Mouse (Mus musculus): ENCODE measurements around the gene Gm6096. TPM values are rescaled to one million over a fixed set of nuclear protein-coding genes. Genes with fewer than 3 reads are reported as not detected.

Gene Gm6096
- polyA plus RNA-seq, 1 experiment from 2014 or later = not detected

GRCm38 (mm10) chr7:34246870-34247499 lies 3.9 kb upstream of the Gm6096 start:
- no peak for DNase-seq (ENCODE audit: low spot score)
- no peaks in the 10 kb centered on the region for H3K4me1 ChIP-seq
- H3K36me3 ChIP-seq = peaks cover 77% of the 10 kb centered on the region
- H3K9me3 ChIP-seq (replicated peaks) = no peaks in the 10 kb centered on the region
- no peak overlapping the region for H3K4me3 ChIP-seq
- H3K27ac ChIP-seq (replicated peaks) = no peak overlapping the region
- WGBS = 91% methylated on average over 3 of the region's 3 CpGs
- no peaks in the 10 kb centered on the region for H3K27me3 ChIP-seq (ENCODE audit: low read depth, poor library complexity, severe bottlenecking)

- WGBS = 86% methylated on average over 2 of the region's 2 CpGs
These were observed 1.2 kb downstream of the Gm6096 start for GRCm38 (mm10) chr7:34252030-34252429.

GRCm38 (mm10) chr7:34255137-34255536 lies 4.3 kb downstream of the Gm6096 start:
- 80% methylated on average over 3 of the region's 3 CpGs for WGBS
- Histone ChIP-seq H3K36me3 (peaks cover 65% of the 10 kb centered on the region), H3K4me3 (no peak overlapping the region), H3K27me3 (ENCODE audit: low read depth, poor library complexity, severe bottlenecking) (no peaks in the 10 kb centered on the region), H3K27ac (replicated peaks) (no peak overlapping the region), H3K4me1 (no peaks in the 10 kb centered on the region), H3K9me3 (replicated peaks) (no peaks in the 10 kb centered on the region)
- no peak for DNase-seq (ENCODE audit: low spot score)

More at GRCm38 (mm10) chr7:34252030-34252429, 1.2 kb downstream of the Gm6096 start:
- Histone ChIP-seq H3K27me3 (ENCODE audit: low read depth, poor library complexity, severe bottlenecking) (no peaks in the 10 kb centered on the region), H3K4me1 (no peaks in the 10 kb centered on the region), H3K27ac (replicated peaks) (no peak overlapping the region), H3K9me3 (replicated peaks) (no peaks in the 10 kb centered on the region), H3K36me3 (peaks cover 72% of the 10 kb centered on the region), H3K4me3 (no peak overlapping the region)
- no peak for DNase-seq (ENCODE audit: low spot score)

GRCm38 (mm10) chr7:34255916-34256315 lies 5.1 kb downstream of the Gm6096 start:
- no peak for DNase-seq (ENCODE audit: low spot score)
- H3K4me1 ChIP-seq = no peaks in the 10 kb centered on the region
- no peak overlapping the region for H3K4me3 ChIP-seq
- H3K9me3 ChIP-seq (replicated peaks) = no peaks in the 10 kb centered on the region
- H3K36me3 ChIP-seq = peaks cover 64% of the 10 kb centered on the region
- WGBS = 97% methylated on average over 1 of the region's 1 CpGs
- H3K27ac ChIP-seq (replicated peaks) = no peak overlapping the region
- no peaks in the 10 kb centered on the region for H3K27me3 ChIP-seq (ENCODE audit: low read depth, poor library complexity, severe bottlenecking)

- 89% methylated on average over 9 of the region's 9 CpGs for WGBS
- Histone ChIP-seq H3K27me3 (ENCODE audit: low read depth, poor library complexity, severe bottlenecking) (no peaks in the 10 kb centered on the region), H3K27ac (replicated peaks) (no peak overlapping the region), H3K4me1 (no peaks in the 10 kb centered on the region), H3K4me3 (no peak overlapping the region), H3K36me3 (peaks cover 73% of the 10 kb centered on the region), H3K9me3 (replicated peaks) (no peaks in the 10 kb centered on the region)
- DNase-seq (ENCODE audit: low spot score) = no peak
These were observed 6.4 kb downstream of the Gm6096 start for GRCm38 (mm10) chr7:34257279-34257678.

- Histone ChIP-seq H3K4me1 (no peaks in the 10 kb centered on the region), H3K4me3 (no peak overlapping the region), H3K27me3 (ENCODE audit: low read depth, poor library complexity, severe bottlenecking) (no peaks in the 10 kb centered on the region), H3K9me3 (replicated peaks) (no peaks in the 10 kb centered on the region), H3K27ac (replicated peaks) (no peak overlapping the region), H3K36me3 (peaks cover 71% of the 10 kb centered on the region)
- DNase-seq (ENCODE audit: low spot score) = no peak
- WGBS = 85% methylated on average over 1 of the region's 1 CpGs
These were observed 7.6 kb downstream of the Gm6096 start for GRCm38 (mm10) chr7:34258407-34258806.

GRCm38 (mm10) chr7:34263437-34263836 lies 12.6 kb downstream of the Gm6096 start:
- H3K4me3 ChIP-seq = no peak overlapping the region
- no peak for DNase-seq (ENCODE audit: low spot score)
- H3K36me3 ChIP-seq = peaks cover 37% of the 10 kb centered on the region
- H3K27ac ChIP-seq (replicated peaks) = no peak overlapping the region
- H3K27me3 ChIP-seq (ENCODE audit: low read depth, poor library complexity, severe bottlenecking) = no peaks in the 10 kb centered on the region
- WGBS = 89% methylated on average over 5 of the region's 5 CpGs
- no peaks in the 10 kb centered on the region for H3K4me1 ChIP-seq
- H3K9me3 ChIP-seq (replicated peaks) = no peaks in the 10 kb centered on the region

GRCm38 (mm10) chr7:34265876-34266346 lies 15.1 kb downstream of the Gm6096 start:
- peaks cover 24% of the 10 kb centered on the region for H3K36me3 ChIP-seq
- H3K9me3 ChIP-seq (replicated peaks) = no peaks in the 10 kb centered on the region
- no peaks in the 10 kb centered on the region for H3K27me3 ChIP-seq (ENCODE audit: low read depth, poor library complexity, severe bottlenecking)
- H3K4me1 ChIP-seq = no peaks in the 10 kb centered on the region
- no peak overlapping the region for H3K4me3 ChIP-seq
- no peak overlapping the region for H3K27ac ChIP-seq (replicated peaks)
- 73% methylated on average over 5 of the region's 5 CpGs for WGBS
- no peak for DNase-seq (ENCODE audit: low spot score)

GRCm38 (mm10) chr7:34266421-34266820 lies 15.6 kb downstream of the Gm6096 start:
- Histone ChIP-seq H3K27me3 (ENCODE audit: low read depth, poor library complexity, severe bottlenecking) (no peaks in the 10 kb centered on the region), H3K4me3 (no peak overlapping the region), H3K9me3 (replicated peaks) (no peaks in the 10 kb centered on the region), H3K27ac (replicated peaks) (no peak overlapping the region), H3K4me1 (no peaks in the 10 kb centered on the region), H3K36me3 (peaks cover 20% of the 10 kb centered on the region)
- DNase-seq (ENCODE audit: low spot score) = no peak

- WGBS = 84% methylated on average over 1 of the region's 1 CpGs
- Histone ChIP-seq H3K4me3 (no peak overlapping the region), H3K36me3 (peaks cover 3% of the 10 kb centered on the region; the same call in 1 of the 2 replicates), H3K4me1 (no peaks in the 10 kb centered on the region), H3K27me3 (ENCODE audit: low read depth, poor library complexity, severe bottlenecking) (no peaks in the 10 kb centered on the region), H3K9me3 (replicated peaks) (no peaks in the 10 kb centered on the region), H3K27ac (replicated peaks) (no peak overlapping the region)
- no peak for DNase-seq (ENCODE audit: low spot score)
These were observed 17.6 kb downstream of the Gm6096 start for GRCm38 (mm10) chr7:34268463-34268862.

GRCm38 (mm10) chr7:34272465-34272864 lies 21.6 kb downstream of the Gm6096 start:
- Histone ChIP-seq H3K9me3 (replicated peaks) (no peaks in the 10 kb centered on the region), H3K4me1 (no peaks in the 10 kb centered on the region), H3K4me3 (no peak overlapping the region), H3K27ac (replicated peaks) (no peak overlapping the region), H3K36me3 (peaks cover 5% of the 10 kb centered on the region), H3K27me3 (ENCODE audit: low read depth, poor library complexity, severe bottlenecking) (no peaks in the 10 kb centered on the region)
- DNase-seq (ENCODE audit: low spot score) = no peak
- 84% methylated on average over 4 of the region's 4 CpGs for WGBS

- H3K36me3 ChIP-seq = peaks cover 5% of the 10 kb centered on the region
- no peaks in the 10 kb centered on the region for H3K27me3 ChIP-seq (ENCODE audit: low read depth, poor library complexity, severe bottlenecking)
- H3K4me3 ChIP-seq = no peak overlapping the region
- H3K9me3 ChIP-seq (replicated peaks) = no peaks in the 10 kb centered on the region
- no peak for DNase-seq (ENCODE audit: low spot score)
- WGBS = 89% methylated on average over 3 of the region's 3 CpGs
- H3K4me1 ChIP-seq = no peaks in the 10 kb centered on the region
- H3K27ac ChIP-seq (replicated peaks) = no peak overlapping the region
These were observed 25.2 kb downstream of the Gm6096 start for GRCm38 (mm10) chr7:34276066-34276465.

- Histone ChIP-seq H3K9me3 (replicated peaks) (no peaks in the 10 kb centered on the region), H3K36me3 (peaks cover 5% of the 10 kb centered on the region), H3K4me1 (no peaks in the 10 kb centered on the region), H3K4me3 (no peak overlapping the region), H3K27ac (replicated peaks) (no peak overlapping the region), H3K27me3 (ENCODE audit: low read depth, poor library complexity, severe bottlenecking) (no peaks in the 10 kb centered on the region)
- DNase-seq (ENCODE audit: low spot score) = no peak
- WGBS = 97% methylated on average over 2 of the region's 2 CpGs
These were observed 26.8 kb downstream of the Gm6096 start for GRCm38 (mm10) chr7:34277656-34278055.

Measured in midbrain, embryonic 10.5 days (tissue).